Mouse (Mus musculus): ENCODE measurements around the gene Nup88. TPM values are rescaled to one million over a fixed set of nuclear protein-coding genes. Genes with fewer than 3 reads are reported as not detected.

Gene Nup88
- total RNA-seq, 4 experiments from 2014 or later, result 50.9 to 62.2 (median 52.4) TPM

Other genes starting within 250 kb of the Nup88 start
- 10 to 100 TPM; 20.4 to 23.8 (median 22.2) TPM for gene Zfp3, start 205.8 kb downstream of the Nup88 start, total RNA-seq (2022)
- 1 to 10 TPM in 1 of 4 experiments, under 1 TPM in 1, not detected in 2; 0.83 to 1.9 TPM for gene Scimp, start 157.4 kb downstream of the Nup88 start, total RNA-seq (2022)
- 100 to 1,000 TPM; 114 to 117 (median 116) TPM for gene Rabep1, start 125.2 kb downstream of the Nup88 start, total RNA-seq (2022)
- 10 to 100 TPM; 33.5 to 43.3 (median 39.9) TPM for gene Rpain, start 240 bp upstream of the Nup88 start, total RNA-seq (2022)
- gene C1qbp, start 13.1 kb upstream of the Nup88 start, total RNA-seq (2022), result 100 to 1,000 TPM; 103 to 108 (median 106) TPM
- gene Dhx33, start 34.5 kb upstream of the Nup88 start, total RNA-seq (2022), result 10 to 100 TPM; 53.0 to 65.5 (median 58.5) TPM
- 10 to 100 TPM; 15.6 to 22.4 (median 18.4) TPM for gene Mis12, start 49.6 kb upstream of the Nup88 start, total RNA-seq (2022)
- 10 to 100 TPM; 24.6 to 28.8 (median 26.3) TPM for gene Derl2, start 49.9 kb upstream of the Nup88 start, total RNA-seq (2022)
- 100 to 1,000 TPM; 206 to 237 (median 226) TPM for gene 6330403K07Rik, start 63.5 kb upstream of the Nup88 start, total RNA-seq (2022)
- gene Nlrp1a, start 174.7 kb upstream of the Nup88 start, total RNA-seq (2022), result 1 to 10 TPM in 2 of 4 experiments, under 1 TPM in 2; 0.60 to 1.1 (median 0.94) TPM

Data from layer of hippocampus, adult 8-10 months (tissue).